In genomic region chr7:122018978-122019377, GRCm38 (mm10) we compare ENCODE assay signal across 8 mouse cellular contexts. TPM values are rescaled to one million over a fixed set of nuclear protein-coding genes. Genes with fewer than 3 reads are reported as not detected.
DNase-seq lines count a peak whose midpoint lies in the region; ATAC-seq lines count a peak whose summit lies in the region.

No protein-coding gene starts in this region.

- no peak overlapping the region for H3K9ac ChIP-seq in neural tube, embryonic 11.5 days (ENCODE audit: low read length)
- no peak overlapping the region for H3K9ac ChIP-seq in limb, embryonic 15.5 days
- H3K9ac ChIP-seq in stomach, embryonic 16.5 days (ENCODE audit: low read length), result no peak overlapping the region

- DNase-seq in neural tube, embryonic 11.5 days (ENCODE audit: low spot score), result no peak
- no peak for DNase-seq in neural tube, embryonic 10.5 days (ENCODE audit: extremely low spot score, low spot score)
- DNase-seq in hindbrain, embryonic 10.5 days (ENCODE audit: low spot score), result no peak
- DNase-seq in c-Kit-positive CD71-positive TER-119-positive erythroid progenitor cells, embryonic 14.5 days (ENCODE audit: low spot score), result no peak
- no peak for DNase-seq in ovary, postnatal 10 days (ENCODE audit: low spot score)
- no peak for DNase-seq in retina, embryonic 14.5 days (ENCODE audit: low spot score)

- 87% methylated on average over 7 of the region's 7 CpGs for WGBS in neural tube, embryonic 11.5 days
- WGBS in hindbrain, embryonic 10.5 days, result 87% methylated on average over 7 of the region's 7 CpGs
- 84% methylated on average over 7 of the region's 7 CpGs for WGBS in limb, embryonic 15.5 days
- WGBS in stomach, embryonic 16.5 days, result 85% methylated on average over 7 of the region's 7 CpGs

- H3K4me1 ChIP-seq in neural tube, embryonic 11.5 days (ENCODE audit: control insufficient read depth, insufficient read depth, low read length), result peaks cover 20% of the 10 kb centered on the region; the same call in 1 of the 2 replicates
- H3K4me1 ChIP-seq in hindbrain, embryonic 10.5 days (replicated peaks), result peaks cover 46% of the 10 kb centered on the region
- H3K4me1 ChIP-seq in limb, embryonic 15.5 days, result peaks cover 48% of the 10 kb centered on the region
- H3K4me1 ChIP-seq in stomach, embryonic 16.5 days (ENCODE audit: control insufficient read depth, insufficient read depth, low read length), result peaks cover 39% of the 10 kb centered on the region

- 0 out of 2 replicates have a peak overlapping the region, but pooled peaks have one; percentile 79 for H3K4me3 ChIP-seq in neural tube, embryonic 11.5 days (ENCODE audit: low read depth, low read length)
- H3K4me3 ChIP-seq in hindbrain, embryonic 10.5 days, result peak overlapping the region; percentile 86
- peak overlapping the region; percentile 88 for H3K4me3 ChIP-seq in limb, embryonic 15.5 days
- H3K4me3 ChIP-seq in stomach, embryonic 16.5 days (replicated peaks; ENCODE audit: low read length), result no peak overlapping the region

- 0 out of 2 replicates have a peak, but pooled peaks cover 2% of the 10 kb centered on the region for H3K36me3 ChIP-seq in neural tube, embryonic 11.5 days (ENCODE audit: control insufficient read depth, insufficient read depth, low read length)
- peaks cover 26% of the 10 kb centered on the region for H3K36me3 ChIP-seq in hindbrain, embryonic 10.5 days
- no peaks in the 10 kb centered on the region for H3K36me3 ChIP-seq in limb, embryonic 15.5 days
- no peaks in the 10 kb centered on the region for H3K36me3 ChIP-seq in stomach, embryonic 16.5 days (ENCODE audit: control insufficient read depth, insufficient read depth, low read length)

- no peak for ATAC-seq in neural tube, embryonic 11.5 days (ENCODE audit: insufficient read depth, low FRiP score, low TSS enrichment)
- no peak for ATAC-seq in limb, embryonic 15.5 days (ENCODE audit: insufficient number of reproducible peaks, low FRiP score, low TSS enrichment, low read depth)
- no peak for ATAC-seq in stomach, embryonic 16.5 days (ENCODE audit: insufficient read depth, low FRiP score)

- no peaks in the 10 kb centered on the region for H3K27me3 ChIP-seq in neural tube, embryonic 11.5 days (ENCODE audit: control insufficient read depth, insufficient read depth, low read length)
- H3K27me3 ChIP-seq in hindbrain, embryonic 10.5 days (ENCODE audit: insufficient read depth, poor library complexity, severe bottlenecking), result no peaks in the 10 kb centered on the region
- no peaks in the 10 kb centered on the region for H3K27me3 ChIP-seq in limb, embryonic 15.5 days
- no peaks in the 10 kb centered on the region for H3K27me3 ChIP-seq in stomach, embryonic 16.5 days (ENCODE audit: control insufficient read depth, insufficient read depth, low read length)

- no peak overlapping the region for H3K27ac ChIP-seq in neural tube, embryonic 11.5 days (ENCODE audit: low read depth, low read length)
- H3K27ac ChIP-seq in hindbrain, embryonic 10.5 days, result peak overlapping the region; percentile 2
- H3K27ac ChIP-seq in limb, embryonic 15.5 days, result no peak overlapping the region; the same call in 1 of the 2 replicates
- H3K27ac ChIP-seq in stomach, embryonic 16.5 days (ENCODE audit: low read length), result no peak overlapping the region

- no peaks in the 10 kb centered on the region for H3K9me3 ChIP-seq in neural tube, embryonic 11.5 days (ENCODE audit: control insufficient read depth, low read length)
- no peaks in the 10 kb centered on the region for H3K9me3 ChIP-seq in hindbrain, embryonic 10.5 days
- H3K9me3 ChIP-seq in limb, embryonic 15.5 days, result no peaks in the 10 kb centered on the region
- H3K9me3 ChIP-seq in stomach, embryonic 16.5 days (replicated peaks; ENCODE audit: control insufficient read depth, low read length), result no peaks in the 10 kb centered on the region

- H3K4me2 ChIP-seq in neural tube, embryonic 11.5 days (ENCODE audit: low read depth), result peak overlapping the region; percentile 27
- peak overlapping the region; percentile 64 for H3K4me2 ChIP-seq in limb, embryonic 15.5 days
- peak overlapping the region; percentile 61; the same call in 1 of the 2 replicates for H3K4me2 ChIP-seq in stomach, embryonic 16.5 days (ENCODE audit: low read depth, low read length)

RNA-seq across cellular contexts. Expression of gene Gga2, which starts 2.0 kb away (rescaled TPM):
- polyA plus RNA-seq in neural tube, embryonic 11.5 days (2014; fragmentation: Nextera tagmentation; extraction: Ambion mirVana), result 70.4 and 72.5 TPM in 2 replicates
- polyA plus RNA-seq in hindbrain, embryonic 10.5 days (2016; fragmentation: Nextera tagmentation; extraction: Ambion mirVana), result 79.8 and 98.4 TPM in 2 replicates
- 92.5 and 96.5 TPM in 2 replicates for polyA plus RNA-seq in limb, embryonic 15.5 days (2015; fragmentation: Nextera tagmentation; extraction: Ambion mirVana)
- polyA plus RNA-seq in stomach, embryonic 16.5 days (2015; fragmentation: Nextera tagmentation; extraction: Ambion mirVana), result 72.0 and 83.5 TPM in 2 replicates

RNA-seq across cellular contexts. Expression of gene Cog7, which starts 37.5 kb away (rescaled TPM):
- 18.9 and 19.5 TPM in 2 replicates for polyA plus RNA-seq in neural tube, embryonic 11.5 days (2014; fragmentation: Nextera tagmentation; extraction: Ambion mirVana)
- polyA plus RNA-seq in hindbrain, embryonic 10.5 days (2016; fragmentation: Nextera tagmentation; extraction: Ambion mirVana), result 21.0 and 23.2 TPM in 2 replicates
- polyA plus RNA-seq in limb, embryonic 15.5 days (2015; fragmentation: Nextera tagmentation; extraction: Ambion mirVana), result 24.8 and 26.6 TPM in 2 replicates
- polyA plus RNA-seq in stomach, embryonic 16.5 days (2015; fragmentation: Nextera tagmentation; extraction: Ambion mirVana), result 24.6 and 25.2 TPM in 2 replicates

RNA-seq across cellular contexts. Expression of gene Ubfd1, which starts 48.0 kb away (rescaled TPM):
- 98.6 and 110 TPM in 2 replicates for polyA plus RNA-seq in neural tube, embryonic 11.5 days (2014; fragmentation: Nextera tagmentation; extraction: Ambion mirVana)
- 64.3 and 70.0 TPM in 2 replicates for polyA plus RNA-seq in hindbrain, embryonic 10.5 days (2016; fragmentation: Nextera tagmentation; extraction: Ambion mirVana)
- polyA plus RNA-seq in limb, embryonic 15.5 days (2015; fragmentation: Nextera tagmentation; extraction: Ambion mirVana), result 51.0 and 65.2 TPM in 2 replicates
- 38.7 and 41.0 TPM in 2 replicates for polyA plus RNA-seq in stomach, embryonic 16.5 days (2015; fragmentation: Nextera tagmentation; extraction: Ambion mirVana)

RNA-seq across cellular contexts. Expression of gene Ears2, which starts 48.1 kb away (rescaled TPM):
- polyA plus RNA-seq in neural tube, embryonic 11.5 days (2014; fragmentation: Nextera tagmentation; extraction: Ambion mirVana), result 13.0 and 14.2 TPM in 2 replicates
- polyA plus RNA-seq in hindbrain, embryonic 10.5 days (2016; fragmentation: Nextera tagmentation; extraction: Ambion mirVana), result 16.4 and 18.3 TPM in 2 replicates
- 16.0 and 16.3 TPM in 2 replicates for polyA plus RNA-seq in limb, embryonic 15.5 days (2015; fragmentation: Nextera tagmentation; extraction: Ambion mirVana)
- polyA plus RNA-seq in stomach, embryonic 16.5 days (2015; fragmentation: Nextera tagmentation; extraction: Ambion mirVana), result 15.7 and 15.9 TPM in 2 replicates
